Mouse (Mus musculus) heart, adult 18-20 months (tissue): ENCODE data around the gene Id1. TPM values are rescaled to one million over a fixed set of nuclear protein-coding genes. Genes with fewer than 3 reads are reported as not detected.
A peak's percentile ranks its signal among the peaks of the same experiment; 100 is the strongest.

Experiments used
- DNase-seq, 2 experiments: peaks; one replicate each; pipeline ENCODE4 v3.0.0; 2021 to 2022; ENCODE audit warnings: mixed read lengths in 1 of 2
- long read RNA-seq, 2 experiments: library from polyadenylated mRNA; stranded (forward); transcript quantifications; one replicate each; pipeline ENCODE4 v2.0.0; 2021
- total RNA-seq, 2 experiments: library from RNA; stranded (reverse); gene quantifications; 2 replicates each; pipeline ENCODE4 v1.2.3; 2021

Id1 gene
- 10 to 100 TPM; 63.7 to 75.1 TPM for total RNA-seq
- long read RNA-seq, experiment 1, transcript Id1-201 (2 exons, 934 nt), result major isoform, 14 of 18 reads
- long read RNA-seq, experiment 1, partial matches to known transcripts, result 0 of 18 reads
- long read RNA-seq, experiment 1, other reads (novel, unspliced or antisense), result 3 of 18 reads
- long read RNA-seq, experiment 2, transcript Id1-201 (2 exons, 934 nt), result major isoform, 7 of 8 reads
- long read RNA-seq, experiment 2, partial matches to known transcripts, result 0 of 8 reads
- long read RNA-seq, experiment 2, other reads (novel, unspliced or antisense), result 0 of 8 reads

DNA sequence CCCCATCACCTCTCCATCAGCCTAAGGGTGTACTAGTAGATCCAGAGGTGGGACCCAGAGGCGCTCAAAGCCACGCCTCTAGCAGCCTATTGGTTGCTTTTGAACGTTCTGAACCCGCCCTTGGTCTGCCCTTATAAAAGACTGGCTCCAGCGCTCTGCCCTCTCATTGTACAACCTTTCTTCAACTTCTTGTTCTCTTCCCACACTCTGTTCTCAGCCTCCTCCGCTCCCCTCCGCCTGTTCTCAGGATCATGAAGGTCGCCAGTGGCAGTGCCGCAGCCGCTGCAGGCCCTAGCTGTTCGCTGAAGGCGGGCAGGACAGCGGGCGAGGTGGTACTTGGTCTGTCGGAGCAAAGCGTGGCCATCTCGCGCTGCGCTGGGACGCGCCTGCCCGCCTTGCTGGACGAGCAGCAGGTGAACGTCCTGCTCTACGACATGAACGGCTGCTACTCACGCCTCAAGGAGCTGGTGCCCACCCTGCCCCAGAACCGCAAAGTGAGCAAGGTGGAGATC lies at the start of gene Id1:
TSS of gene Id1 (plus strand) at position 162 of the 512 bp plus-strand sequence.
- peak; percentile 93 to 95 for DNase-seq

DNA sequence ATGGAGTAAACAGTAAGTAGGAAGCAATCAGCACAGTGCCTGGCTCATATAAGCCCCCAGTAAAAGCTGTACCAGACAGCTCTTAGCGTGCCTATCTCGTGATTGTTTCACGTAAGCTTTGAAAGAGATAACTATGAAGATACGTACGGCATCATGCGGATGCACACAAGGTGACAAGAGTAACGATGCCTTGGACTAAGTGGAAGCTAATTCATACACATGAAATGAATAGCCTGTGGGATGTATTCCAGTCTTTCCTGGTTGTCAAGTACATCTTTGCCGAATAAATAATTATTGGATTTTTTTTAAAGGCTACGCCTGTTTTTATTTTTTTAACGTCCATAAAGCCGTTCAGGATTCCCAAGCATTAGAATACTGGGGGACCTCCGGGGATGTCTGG lies 49.7 kb upstream of the Id1 start:
- no peak for DNase-seq

DNA sequence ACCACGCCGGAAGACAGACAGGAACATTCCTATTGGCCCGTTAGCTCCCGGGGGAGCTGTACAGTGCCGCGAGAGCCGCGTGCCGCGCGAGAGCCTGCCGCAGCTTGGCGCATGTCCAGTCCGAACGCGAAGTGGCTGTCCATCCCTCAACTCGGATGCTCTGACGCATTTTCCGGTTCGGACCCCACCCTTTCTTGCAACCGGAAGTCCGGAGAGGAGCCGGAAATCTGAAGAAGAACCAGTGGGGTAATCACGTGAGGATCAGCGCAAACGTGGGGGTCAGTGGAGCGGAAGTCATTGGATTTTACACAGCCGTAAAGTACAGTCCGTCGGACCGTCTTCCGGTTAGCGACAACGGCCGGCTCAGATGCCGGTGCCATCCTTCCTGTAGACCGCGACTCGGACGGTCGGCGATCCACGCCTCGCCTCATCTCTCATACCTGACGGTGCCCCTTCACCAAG lies 49.2 kb upstream of the Id1 start, which contains the start of gene Mcts2:
TSS of gene Mcts2 (plus strand) at position 230 of the 462 bp plus-strand sequence.
- peak; percentile 95 to 96 for DNase-seq

DNA sequence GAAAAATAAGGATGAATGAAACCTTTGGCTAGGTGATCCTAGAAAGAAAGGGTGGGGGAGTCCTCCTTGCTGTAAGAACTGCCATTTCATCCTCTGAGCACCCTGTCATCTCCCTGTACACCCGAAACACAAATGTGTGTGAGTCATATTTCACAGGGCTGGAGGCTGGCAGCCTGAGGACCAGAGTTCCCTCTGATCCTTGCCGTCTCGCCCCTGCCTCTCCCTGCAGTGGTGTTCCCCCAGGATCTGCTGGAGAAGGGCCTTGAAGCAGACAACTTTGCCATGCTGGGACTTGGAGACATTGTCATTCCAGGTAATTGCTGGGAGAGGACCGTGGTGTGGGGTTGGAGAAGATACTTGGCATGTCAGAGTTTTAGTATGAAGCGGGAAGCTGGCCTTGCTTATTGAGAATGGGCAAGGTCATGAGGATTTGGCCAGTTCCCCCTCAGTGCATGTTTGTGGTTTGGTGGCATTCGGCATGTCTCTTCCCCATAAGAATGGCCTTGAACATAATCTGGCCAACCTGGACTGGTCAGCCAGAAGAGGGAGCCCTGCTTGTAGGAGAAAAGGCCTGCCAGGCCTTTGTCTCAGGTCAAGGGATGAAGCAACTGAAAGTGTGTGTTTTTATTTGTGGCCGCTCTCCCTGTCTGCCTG lies 44.4 kb upstream of the Id1 start:
- peak in 1 of 2 experiments; percentile 45 for DNase-seq

DNA sequence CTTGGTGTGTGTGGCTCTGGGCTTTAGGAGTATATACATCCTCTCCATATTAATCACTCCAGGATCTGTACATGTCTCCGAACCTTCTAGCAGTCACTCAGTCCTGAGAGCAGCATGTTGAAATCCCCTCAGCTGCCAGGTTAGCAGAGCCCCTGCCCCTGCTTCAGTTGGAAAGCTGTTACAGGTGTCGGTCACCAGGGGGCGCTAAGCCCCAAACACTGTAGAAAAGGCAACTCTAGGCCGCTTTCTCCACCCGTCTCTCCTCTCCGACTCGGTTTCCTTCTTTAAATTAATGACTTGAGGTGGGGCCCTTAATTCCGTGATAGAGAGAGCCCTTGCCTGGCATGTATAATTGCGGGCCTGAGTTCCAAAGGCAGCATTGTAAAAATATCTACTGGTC lies 42.8 kb upstream of the Id1 start:
- DNase-seq, result peak; percentile 66 to 81

DNA sequence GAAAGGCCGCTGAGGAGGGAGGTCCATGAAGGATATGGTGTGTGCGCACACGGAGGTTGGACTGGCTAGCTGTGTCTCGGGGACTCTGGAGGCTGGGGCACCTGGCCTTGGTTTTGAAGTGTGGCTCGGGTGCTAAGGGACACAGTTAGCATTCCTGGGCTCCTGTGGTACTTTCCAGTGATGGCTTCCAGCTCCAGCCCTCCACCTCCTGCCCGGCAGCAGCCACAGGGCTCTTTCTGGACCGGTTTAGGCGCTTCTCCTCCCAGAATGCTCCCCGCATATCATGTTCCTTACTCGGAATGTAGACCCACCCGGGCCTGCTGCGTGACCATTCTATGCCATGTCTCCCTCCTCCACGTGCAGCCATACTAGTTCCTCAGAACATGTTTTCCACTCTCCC lies 42.3 kb upstream of the Id1 start:
- no peak for DNase-seq

DNA sequence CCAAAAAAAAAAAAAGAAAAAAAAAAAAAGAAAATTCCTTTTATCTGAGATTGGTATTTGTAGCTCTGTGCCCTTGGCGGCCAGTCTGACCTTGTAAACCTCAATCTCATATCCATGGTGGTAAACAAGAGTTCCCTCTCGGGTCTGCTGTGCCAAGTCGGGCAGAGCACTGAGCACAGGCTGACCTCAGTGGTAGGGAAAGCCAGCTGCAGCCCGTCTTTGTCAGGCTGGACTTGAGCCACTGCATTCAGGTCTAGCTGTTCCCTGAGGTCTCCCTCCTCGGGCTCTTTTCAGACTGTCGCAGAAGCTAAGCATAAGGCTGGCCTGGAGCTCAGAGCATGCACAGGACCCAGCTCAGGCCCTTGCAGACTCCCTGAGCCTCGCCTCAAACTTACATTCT lies 41.3 kb upstream of the Id1 start:
- DNase-seq, result peak; percentile 41 to 66

DNA sequence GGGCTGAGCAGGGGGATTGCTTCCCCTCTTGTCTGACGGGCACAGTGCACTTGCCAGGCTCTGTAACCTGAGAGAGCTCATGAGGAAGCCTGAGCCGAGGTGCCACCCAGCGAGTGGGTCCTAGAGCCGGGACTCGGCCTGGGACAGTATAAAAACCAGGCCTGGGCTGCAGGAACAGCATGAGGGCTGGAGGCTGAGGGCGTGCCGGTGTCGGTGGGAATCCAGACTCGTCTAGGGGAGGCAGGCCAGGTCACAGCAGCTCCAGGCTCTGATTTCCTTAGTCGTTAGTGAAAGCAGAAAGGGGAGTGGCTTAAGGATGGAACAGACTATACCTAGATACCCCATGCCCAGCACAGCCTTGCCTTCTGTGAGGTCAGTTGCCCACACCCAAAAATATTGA lies 40.0 kb upstream of the Id1 start:
- no peak for DNase-seq

DNA sequence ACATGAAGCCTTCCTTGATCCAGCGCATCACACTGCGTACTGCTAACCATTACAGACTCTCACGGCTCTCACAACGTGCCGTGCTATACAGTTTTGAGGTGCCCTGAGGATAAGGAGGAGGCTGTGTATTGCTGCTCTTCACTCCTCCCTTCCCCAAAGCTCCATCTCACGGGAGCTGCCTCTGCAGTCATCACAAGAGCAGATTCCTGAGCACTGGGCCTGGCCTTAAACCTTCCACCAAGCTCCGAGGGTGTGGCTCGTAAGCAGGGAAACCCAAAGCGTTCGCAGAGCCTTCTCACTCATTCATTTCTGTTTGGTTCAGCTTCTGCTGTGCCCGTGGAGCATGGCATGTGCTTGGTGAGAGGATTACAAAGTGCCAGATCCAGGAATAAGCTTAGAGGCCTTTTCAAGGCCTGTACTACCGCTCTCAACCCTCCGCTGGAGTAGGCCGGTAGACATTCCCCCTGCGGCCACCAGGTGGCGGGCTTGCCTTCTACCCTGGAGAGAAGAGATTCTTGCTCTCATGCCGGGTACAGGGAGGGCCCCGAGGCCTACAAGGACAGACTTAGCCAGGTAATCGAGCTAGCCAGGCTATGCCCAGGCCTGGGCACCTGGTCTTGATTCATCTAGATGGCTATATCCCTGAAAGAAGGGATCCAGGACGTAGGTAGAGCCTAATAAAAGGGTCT lies 39.4 kb upstream of the Id1 start:
- peak; percentile 91 to 95 for DNase-seq

DNA sequence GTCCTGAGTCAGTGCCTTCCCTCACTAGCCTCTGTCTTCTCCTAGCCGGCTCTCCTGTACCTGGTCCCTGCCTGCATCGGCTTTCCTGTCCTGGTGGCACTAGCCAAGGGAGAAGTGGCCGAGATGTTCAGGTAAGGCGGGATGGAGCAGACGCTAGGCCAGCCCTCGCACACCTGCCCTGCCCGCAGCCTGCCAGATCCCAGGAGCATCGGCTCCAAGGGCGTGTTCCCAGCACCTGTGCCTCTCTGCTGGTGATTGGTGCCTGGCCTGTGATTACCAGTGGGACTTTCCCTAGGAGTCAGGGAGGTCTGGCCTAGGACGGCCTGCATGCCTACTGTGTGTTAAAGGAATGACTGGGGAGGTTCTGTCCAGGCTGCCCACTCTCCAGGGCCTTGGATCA lies 35.9 kb upstream of the Id1 start:
- DNase-seq, result no peak

DNA sequence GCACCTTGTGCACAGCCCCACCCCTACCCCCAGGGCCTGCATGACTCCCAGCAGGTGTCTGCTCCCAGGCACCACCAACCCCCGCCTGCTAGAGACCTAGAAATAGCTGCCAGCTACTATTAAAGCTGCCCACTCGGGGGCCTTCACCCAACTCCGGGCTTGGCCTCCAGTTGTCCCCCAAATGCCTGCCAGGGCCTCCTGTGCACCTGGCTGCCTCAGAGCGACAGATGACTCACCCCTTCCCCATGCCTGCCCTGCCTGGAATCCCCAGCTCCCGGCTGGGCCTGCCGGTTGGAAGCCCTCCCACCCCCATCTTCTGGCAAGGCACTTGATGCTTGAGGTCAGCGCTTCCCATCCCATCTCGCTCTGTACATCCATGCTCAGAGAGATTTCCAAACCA lies 35.3 kb upstream of the Id1 start:
- DNase-seq, result no peak

DNA sequence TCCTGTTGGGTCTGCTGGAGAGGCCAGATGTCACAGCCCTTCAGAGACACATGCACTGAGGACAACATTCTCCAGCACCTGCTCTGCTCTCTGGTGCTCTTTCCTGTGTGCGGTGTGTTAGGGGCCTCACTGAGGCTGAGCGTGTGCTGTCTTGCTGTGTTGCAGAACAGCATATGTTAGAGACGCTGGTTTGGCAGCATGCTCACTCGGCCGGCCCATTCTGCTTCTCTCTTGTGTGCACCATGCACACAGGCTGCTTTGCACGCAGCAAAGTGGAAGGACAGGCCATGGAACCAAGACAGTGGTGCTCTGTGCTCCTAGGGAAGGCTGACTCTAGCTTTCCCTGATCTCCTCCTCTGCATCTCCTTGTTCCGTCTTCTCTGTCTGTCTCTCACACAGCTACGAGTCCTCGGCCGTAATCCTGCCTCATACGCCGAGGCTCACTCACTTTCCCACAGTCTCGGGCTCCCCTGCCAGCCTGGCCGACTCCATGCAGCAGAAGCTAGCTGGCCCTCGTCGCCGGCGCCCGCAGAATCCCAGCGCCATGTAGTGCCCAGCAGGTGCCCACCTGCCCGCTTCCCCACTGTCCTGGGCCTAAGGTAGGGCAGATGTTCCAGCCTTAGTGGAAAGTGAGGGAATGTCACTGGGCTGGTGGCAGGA lies 32.3 kb upstream of the Id1 start:
- DNase-seq, result no peak

DNA sequence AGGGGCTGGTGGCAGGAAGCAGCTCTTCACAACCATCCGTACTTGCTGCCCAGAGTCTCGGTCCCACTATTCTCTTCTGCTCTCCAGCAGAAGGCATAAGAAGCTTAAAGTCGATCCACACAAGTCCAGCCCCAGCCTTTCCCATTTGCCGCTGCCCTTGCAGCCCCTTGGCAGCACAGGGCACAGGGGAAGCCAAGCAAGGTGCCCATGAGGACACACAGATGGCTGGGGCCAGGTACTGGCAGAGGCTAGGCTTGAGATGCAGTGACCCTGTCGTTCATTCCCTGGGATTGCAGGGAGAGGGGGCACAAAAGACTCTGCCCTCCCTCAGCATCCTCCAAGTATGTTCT lies 31.8 kb upstream of the Id1 start:
- DNase-seq, result no peak

DNA sequence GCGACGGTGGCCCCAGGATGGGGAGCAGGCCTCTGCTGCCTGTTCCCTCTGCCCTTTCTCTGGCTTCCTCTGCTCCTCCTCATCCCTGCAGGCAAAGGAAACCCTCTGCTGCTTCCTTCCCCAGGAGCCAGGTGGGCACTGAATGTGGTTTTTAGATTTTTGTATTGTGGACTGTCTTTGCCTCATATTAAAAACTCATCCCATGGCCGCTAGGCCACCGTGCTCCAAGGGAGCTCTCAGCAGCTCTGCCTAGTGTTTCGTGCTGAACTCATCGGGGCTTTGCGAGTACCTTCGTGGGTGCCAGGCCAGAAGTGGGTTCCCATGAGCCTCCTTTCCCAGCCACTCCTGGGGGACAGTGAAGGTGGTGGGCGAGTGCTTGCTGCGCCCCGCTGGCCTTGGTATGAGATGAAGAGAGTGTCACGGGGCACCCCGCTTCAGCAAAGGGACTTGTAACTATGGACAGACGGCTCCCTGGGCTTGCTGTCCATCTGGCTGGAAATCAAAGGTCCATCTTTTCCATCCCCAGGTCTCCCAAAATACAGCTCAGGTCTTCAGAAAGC lies 31.2 kb upstream of the Id1 start:
- DNase-seq, result no peak

DNA sequence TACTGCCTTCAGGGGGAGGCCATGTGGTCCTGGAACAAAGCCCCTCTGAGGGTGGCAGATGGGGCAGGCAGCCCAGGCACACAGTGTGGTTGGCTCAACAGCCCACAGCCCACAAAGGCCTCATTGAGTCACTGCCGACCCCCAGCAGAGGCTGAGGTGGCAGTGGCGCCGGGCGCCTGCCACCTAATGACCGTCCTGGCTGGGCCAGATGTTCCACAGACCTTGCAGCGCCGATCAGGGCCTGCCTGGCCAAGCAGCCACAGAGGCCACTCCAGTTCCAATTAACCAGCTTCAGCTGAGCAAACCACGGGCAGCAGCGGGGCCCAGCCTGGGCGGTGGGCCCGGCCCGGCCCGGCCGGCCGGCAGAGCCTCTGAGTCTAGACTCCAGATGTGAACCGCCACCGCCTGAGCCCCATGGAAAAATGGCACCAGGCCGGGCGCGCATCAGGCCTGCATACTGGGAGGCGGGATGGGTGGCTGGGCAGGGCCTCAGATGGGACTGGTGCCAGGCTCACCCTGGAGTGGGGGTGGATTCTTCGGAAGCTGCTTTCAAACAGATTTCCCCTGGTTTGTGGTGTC lies 30.0 kb upstream of the Id1 start:
- peak; percentile 70 to 81 for DNase-seq

DNA sequence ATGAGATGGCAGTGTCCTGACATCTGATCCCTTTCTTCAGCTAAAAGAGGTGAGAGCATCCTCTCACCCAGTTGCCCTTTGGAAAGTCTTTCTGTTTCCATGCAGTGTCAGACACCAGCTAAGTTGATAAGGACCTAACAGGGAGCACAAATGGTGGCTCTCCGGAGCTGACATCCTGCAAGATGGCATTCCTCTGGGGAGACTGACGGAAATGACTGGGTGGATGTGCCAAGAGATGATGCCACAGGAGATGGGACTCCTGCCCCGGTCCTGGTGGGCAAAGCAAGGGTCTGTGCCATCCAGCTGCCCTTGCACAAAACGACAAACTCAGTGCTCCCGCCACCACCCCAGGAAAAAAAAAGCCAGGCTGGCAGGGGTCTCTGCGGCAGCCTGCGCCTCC lies 28.9 kb upstream of the Id1 start:
- DNase-seq, result no peak

DNA sequence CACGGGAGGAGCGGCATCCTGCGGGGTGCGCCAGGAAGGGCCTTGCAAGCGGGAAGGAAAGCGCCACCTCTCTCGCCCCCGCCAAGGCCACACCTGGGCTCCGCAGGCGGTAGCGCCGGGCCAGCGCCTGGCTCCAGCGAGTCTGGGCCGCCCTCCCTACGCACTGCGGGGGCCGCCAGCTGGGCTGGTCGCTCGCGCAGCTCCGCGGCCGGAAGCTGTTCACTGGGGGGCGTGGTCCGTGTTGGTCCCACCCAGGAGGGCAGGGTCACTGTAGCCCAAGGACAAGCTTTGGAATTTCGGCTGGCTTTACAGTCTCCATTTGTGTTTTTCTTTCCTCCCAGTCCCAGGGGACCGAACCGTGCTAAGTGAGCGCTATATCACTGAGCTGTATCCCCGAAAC lies 28.4 kb upstream of the Id1 start:
- DNase-seq, result peak; percentile 95 to 97

DNA sequence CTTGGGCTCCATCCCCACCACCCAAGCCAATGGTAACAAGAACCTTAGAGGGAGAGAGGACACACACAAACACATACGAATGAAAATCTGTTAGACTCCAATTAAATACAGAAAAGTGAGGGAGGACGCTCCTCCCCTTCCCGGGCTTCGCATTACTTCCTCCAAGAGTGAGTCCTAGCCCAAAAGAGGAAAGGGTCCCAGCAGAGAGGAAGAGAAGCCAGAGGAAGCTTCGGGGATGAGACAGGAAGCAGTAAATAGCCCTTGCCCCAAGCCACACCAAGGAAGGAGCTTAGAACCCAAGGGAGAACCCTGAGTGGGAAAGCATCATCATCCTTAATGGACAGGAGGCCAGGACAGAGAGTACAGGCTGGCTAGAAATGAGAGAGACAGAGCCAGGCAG lies 27.0 kb upstream of the Id1 start:
- DNase-seq, result no peak

DNA sequence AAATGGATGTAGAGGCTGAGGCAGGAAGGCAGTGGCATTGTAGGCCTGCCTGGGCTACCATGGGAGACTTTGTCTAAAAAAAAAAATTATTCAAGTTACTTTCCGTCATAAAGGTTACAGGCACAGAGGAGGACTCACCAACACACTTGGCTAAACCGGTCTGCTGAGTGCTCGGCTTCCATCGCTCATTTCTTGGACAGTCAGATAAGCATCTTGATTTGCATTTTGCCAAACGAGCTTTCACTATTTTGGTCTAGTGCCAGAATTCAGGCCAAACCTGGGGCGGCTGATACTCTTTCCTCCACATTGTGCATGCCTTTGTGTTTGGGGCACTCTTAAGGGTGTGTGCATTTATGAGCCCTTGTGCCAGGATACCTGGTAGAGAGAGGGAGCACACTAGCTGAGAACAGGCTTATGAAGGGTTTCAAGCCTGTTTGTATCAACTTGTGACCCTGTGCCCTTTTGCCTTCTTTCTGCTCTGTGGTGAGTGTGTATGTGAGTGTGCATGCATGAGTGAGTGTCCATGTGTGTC lies 19.7 kb upstream of the Id1 start:
- no peak for DNase-seq

DNA sequence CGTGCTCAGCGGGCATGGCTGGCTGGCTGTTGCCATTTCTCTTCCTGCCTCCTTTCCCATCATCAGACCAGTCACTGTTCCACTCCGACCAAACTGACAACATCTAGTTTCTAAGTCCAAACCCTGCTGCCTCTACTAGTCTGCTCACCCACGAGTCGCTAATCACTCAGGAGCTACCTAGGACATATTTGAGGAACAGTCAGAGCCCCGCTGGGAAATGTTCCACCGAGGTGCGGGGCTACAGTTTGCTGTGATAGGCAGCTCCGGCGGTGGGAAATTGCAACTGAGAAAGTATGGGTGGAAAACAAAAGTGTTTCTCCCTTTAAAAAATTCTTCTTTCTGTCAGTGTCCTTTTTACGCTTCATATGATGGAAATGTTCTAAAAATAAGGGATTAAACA lies 18.4 kb upstream of the Id1 start:
- DNase-seq, result no peak

DNA sequence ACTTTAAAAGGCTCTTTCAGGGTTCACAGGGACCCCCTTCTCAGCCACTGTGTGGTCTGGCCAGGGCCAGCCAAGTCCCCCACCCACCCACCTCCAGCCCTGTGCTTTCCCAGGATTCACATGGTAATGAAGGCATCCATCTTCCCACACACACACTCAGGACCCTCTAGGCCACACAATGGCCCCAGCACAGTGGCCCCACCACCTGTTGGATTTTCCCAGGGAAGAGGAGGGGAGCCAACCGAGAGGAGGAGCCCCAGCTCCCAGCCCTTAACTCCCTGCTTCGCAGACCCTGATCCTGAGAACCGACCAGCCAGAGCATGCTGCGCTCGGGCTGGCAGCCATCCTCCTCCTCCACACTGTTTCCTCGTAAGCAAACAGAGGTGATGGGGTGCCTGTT lies 18.0 kb upstream of the Id1 start:
- no peak for DNase-seq
